Mouse (Mus musculus) MEL (cell line): ENCODE results near the gene Proca1.

Source experiments
- BHLHE40 ChIP-seq: IDR thresholded peaks from 2 replicates; pipeline ENCODE4 v1.6.1; 2012; ENCODE audit warnings: low read depth, mild to moderate bottlenecking, inconsistent platforms, low read length, improper control_type of control experiment, borderline replicate concordance
- CHD2 ChIP-seq: IDR thresholded peaks from 2 replicates; pipeline ENCODE4 v1.6.1; 2011; ENCODE audit warnings: low read length, improper control_type of control experiment
- CTCF ChIP-seq, 3 experiments: IDR thresholded peaks in 2 of 3; conservative IDR thresholded peaks in 1 of 3; 2 replicates each; pipeline ENCODE4 v1.5.1; 2011 to 2012; ENCODE audit warnings: low read length in 3 of 3, low read depth in 2 of 3, mild to moderate bottlenecking in 2 of 3, improper control_type of control experiment in 1 of 3, inconsistent platforms in 1 of 3, mixed read lengths in 1 of 3, moderate library complexity in 1 of 3; ENCODE audit not compliant: control insufficient read depth in 1 of 3, insufficient read depth in 1 of 3, poor library complexity in 1 of 3, severe bottlenecking in 1 of 3
- E2F4 ChIP-seq: IDR thresholded peaks from 2 replicates; pipeline ENCODE4 v1.6.1; 2011; ENCODE audit warnings: low read depth, low read length, improper control_type of control experiment, borderline replicate concordance
- EP300 ChIP-seq, 2 experiments: IDR thresholded peaks; 2 replicates each; pipeline ENCODE4 v1.6.1; 2011; ENCODE audit warnings: improper control_type of control experiment in 2 of 2, low read length in 2 of 2, low read depth in 1 of 2, mild to moderate bottlenecking in 1 of 2
- MAX ChIP-seq: IDR thresholded peaks from 2 replicates; pipeline ENCODE4 v1.6.1; 2011; ENCODE audit warnings: low read length, improper control_type of control experiment
- MEF2A ChIP-seq: IDR thresholded peaks from 2 replicates; pipeline ENCODE4 v1.6.1; 2014; ENCODE audit warnings: low read depth, mild to moderate bottlenecking, inconsistent platforms, low read length, improper control_type of control experiment; ENCODE audit not compliant: poor library complexity, insufficient replicate concordance, severe bottlenecking; ENCODE audit errors: extremely low read depth
- MYB ChIP-seq: IDR thresholded peaks from 2 replicates; pipeline ENCODE4 v1.6.1; 2011; ENCODE audit warnings: mild to moderate bottlenecking, low read depth, low read length, improper control_type of control experiment
- POLR2A ChIP-seq, 2 experiments: IDR thresholded peaks; 2 replicates each; pipeline ENCODE4 v1.6.1; 2011 to 2012; ENCODE audit warnings: low read length in 2 of 2, mild to moderate bottlenecking in 2 of 2, control low read depth in 1 of 2, improper control_type of control experiment in 1 of 2, low read depth in 1 of 2, moderate library complexity in 1 of 2; ENCODE audit not compliant: control insufficient read depth in 1 of 2, insufficient read depth in 1 of 2, poor library complexity in 1 of 2
- RCOR1 ChIP-seq: IDR thresholded peaks from 2 replicates; pipeline ENCODE4 v1.6.1; 2012; ENCODE audit warnings: low read depth, mild to moderate bottlenecking, inconsistent platforms, low read length, improper control_type of control experiment
- UBTF ChIP-seq: IDR thresholded peaks from 2 replicates; pipeline ENCODE4 v1.6.1; 2012; ENCODE audit warnings: low read depth, mild to moderate bottlenecking, inconsistent platforms, low read length, improper control_type of control experiment, moderate library complexity, borderline replicate concordance; ENCODE audit not compliant: insufficient read depth
- ZC3H11A ChIP-seq: IDR thresholded peaks from 2 replicates; pipeline ENCODE4 v1.6.1; 2012; ENCODE audit warnings: low read depth, mild to moderate bottlenecking, inconsistent platforms, low read length, improper control_type of control experiment
- ZMIZ1 ChIP-seq: IDR thresholded peaks from 2 replicates; pipeline ENCODE4 v1.6.1; 2012; ENCODE audit warnings: low read depth, mild to moderate bottlenecking, inconsistent platforms, low read length, improper control_type of control experiment, moderate library complexity

- peak in 2 of 3 experiments; percentile 37 to 55; a peak in 4 of 6 replicates for TF ChIP-seq CTCF (IDR thresholded peaks at IDR 0.05 in 2 of 3, conservative IDR thresholded peaks at IDR 0.05 in 1 of 3; ENCODE audit: control insufficient read depth in 1 of 3, insufficient read depth in 1 of 3, low read depth in 2 of 3, low read length in 3 of 3, poor library complexity in 1 of 3, severe bottlenecking in 1 of 3)
- no peak for TF ChIP-seq ZC3H11A
- no peak; the same call in none of the 2 replicates for TF ChIP-seq RCOR1
- no peak for TF ChIP-seq UBTF
- no peak for TF ChIP-seq ZMIZ1
- TF ChIP-seq E2F4: no peak
- 0 out of 4 replicates have a peak, but pooled peaks of 1 of the 2 experiments have one; percentile 52 for TF ChIP-seq EP300 (IDR thresholded peaks at IDR 0.05; ENCODE audit: low read depth in 1 of 2, low read length in 2 of 2)
- no peak for TF ChIP-seq CHD2
- TF ChIP-seq BHLHE40: no peak
- TF ChIP-seq POLR2A (IDR thresholded peaks at IDR 0.05; ENCODE audit: control insufficient read depth in 1 of 2, insufficient read depth in 1 of 2, low read depth in 1 of 2, low read length in 2 of 2, poor library complexity in 1 of 2): no peak
- TF ChIP-seq MYB: no peak
- TF ChIP-seq MEF2A: peak; percentile 88; the same call in 1 of the 2 replicates
- no peak; the same call in 1 of the 2 replicates for TF ChIP-seq MAX
Observed at GRCm38 (mm10) chr11:78175771-78176401, 17.3 kb upstream of the Proca1 start.
